Mouse (Mus musculus): ENCODE measurements around the gene Prnd. TPM values are rescaled to one million over a fixed set of nuclear protein-coding genes. Genes with fewer than 3 reads are reported as not detected.

The Prnd gene
- total and polyA plus RNA-seq, 3 experiments: 0.76 to 11.4 (median 5.6) TPM

GRCm38 (mm10) chr2:131993563-131994088 is 43.0 kb downstream of the Prnd start:
- dilution Hi-C loops (cut with MboI; ENCODE audit: extremely low pct_ligation_motif_present, extremely low pct_unique_long_range_greater_than_20kb, low sequenced_read_pairs) (no loop called here), in situ Hi-C loops (cut with MboI; ENCODE audit: low pct_ligation_motif_present, low pct_unique_long_range_greater_than_20kb, low sequenced_read_pairs) (no loop called here)
- Histone ChIP-seq H3K27me3 (replicated peaks) (no peaks in the 10 kb centered on the region), H3K4me3 (replicated peaks in 1 of 3; ENCODE audit: low read depth in 2 of 3, low read length in 2 of 3, poor library complexity in 1 of 3) (no peak overlapping the region), H3K27ac (ENCODE audit: insufficient read depth, low read depth) (no peak overlapping the region), H3K4me2 (ENCODE audit: insufficient read depth, low read depth, poor library complexity, severe bottlenecking) (no peak overlapping the region), H3K36me3 (replicated peaks in 1 of 2; ENCODE audit: control insufficient read depth in 1 of 2, insufficient read depth in 1 of 2, low read length in 1 of 2) (peaks cover 55 to 83% of the 10 kb centered on the region in 2 experiments), H3K9me3 (replicated peaks; ENCODE audit: low read length) (no peaks in the 10 kb centered on the region), H3K4me1 (ENCODE audit: control insufficient read depth in 1 of 2, insufficient read depth in 2 of 2) (peaks cover 19 to 68% of the 10 kb centered on the region in 2 experiments), H3K9ac (ENCODE audit: insufficient read depth, low read depth) (no peak overlapping the region), H3K79me2 (replicated peaks; ENCODE audit: control insufficient read depth, extremely low read depth, insufficient read depth, poor library complexity, severe bottlenecking) (no peaks in the 10 kb centered on the region; the same call in 1 of the 2 replicates)
- DNase-seq (ENCODE audit: extremely low read depth): no peak
- TF ChIP-seq IRF4 (IDR thresholded peaks at IDR 0.05; ENCODE audit: low read depth, low read length) (no peak), MAZ (IDR thresholded peaks at IDR 0.05; ENCODE audit: low read depth, low read length) (no peak), SIN3A (IDR thresholded peaks at IDR 0.05; ENCODE audit: low read length) (no peak), ZMIZ1 (IDR thresholded peaks at IDR 0.05; ENCODE audit: low read depth, low read length) (no peak), JUND (conservative IDR thresholded peaks at IDR 0.05; ENCODE audit: low read depth, low read length) (no peak), MYC (IDR thresholded peaks at IDR 0.05; ENCODE audit: low read depth, low read length) (no peak), USF1 (IDR thresholded peaks at IDR 0.05; ENCODE audit: low read depth, low read length) (no peak), JUN (IDR thresholded peaks at IDR 0.05; ENCODE audit: insufficient read depth, low read depth, low read length) (no peak), CTCF (conservative IDR thresholded peaks at IDR 0.05 in 1 of 2, IDR thresholded peaks at IDR 0.05 in 1 of 2; ENCODE audit: low read depth in 2 of 2, low read length in 2 of 2) (no peak), ZNF384 (IDR thresholded peaks at IDR 0.05; ENCODE audit: low read depth, low read length) (no peak), ZC3H11A (IDR thresholded peaks at IDR 0.05; ENCODE audit: low read depth, low read length) (no peak), TBP (conservative IDR thresholded peaks at IDR 0.05; ENCODE audit: low read depth, low read length) (no peak), RCOR1 (conservative IDR thresholded peaks at IDR 0.05; ENCODE audit: low read depth, low read length) (no peak), RAD21 (IDR thresholded peaks at IDR 0.05; ENCODE audit: low read depth, low read length) (no peak), KAT2A (IDR thresholded peaks at IDR 0.05; ENCODE audit: insufficient replicate concordance, low read length) (no peak), SMC3 (IDR thresholded peaks at IDR 0.05; ENCODE audit: low read depth, low read length) (no peak), POLR2A (IDR thresholded peaks at IDR 0.05; ENCODE audit: low read depth, low read length) (no peak), MAFK (IDR thresholded peaks at IDR 0.05; ENCODE audit: insufficient replicate concordance, low read length) (no peak)

GRCm38 (mm10) chr2:131994971-131995370 is 44.3 kb downstream of the Prnd start:
- no peak overlapping the region for H3K4me2 ChIP-seq (ENCODE audit: insufficient read depth, low read depth, poor library complexity, severe bottlenecking)
- H3K9me3 ChIP-seq (replicated peaks; ENCODE audit: low read length): no peaks in the 10 kb centered on the region
- no peak overlapping the region for H3K4me3 ChIP-seq (replicated peaks in 1 of 3; ENCODE audit: low read depth in 2 of 3, low read length in 2 of 3, poor library complexity in 1 of 3)
- H3K27me3 ChIP-seq (replicated peaks): no peaks in the 10 kb centered on the region
- no peak for DNase-seq (ENCODE audit: extremely low read depth)
- H3K4me1 ChIP-seq (ENCODE audit: control insufficient read depth in 1 of 2, insufficient read depth in 2 of 2): peaks cover 19 to 70% of the 10 kb centered on the region in 2 experiments
- no peak for TF ChIP-seq BHLHE40 (IDR thresholded peaks at IDR 0.05; ENCODE audit: low read depth, low read length)
- TF ChIP-seq E2F4 (IDR thresholded peaks at IDR 0.05; ENCODE audit: insufficient replicate concordance, low read depth, low read length): no peak
- TF ChIP-seq UBTF (IDR thresholded peaks at IDR 0.05; ENCODE audit: low read depth, low read length): no peak
- TF ChIP-seq POLR2AphosphoS2 (IDR thresholded peaks at IDR 0.05; ENCODE audit: low read depth, low read length): no peak
- no peak for TF ChIP-seq TCF12 (IDR thresholded peaks at IDR 0.05; ENCODE audit: low read depth, low read length)
- TF ChIP-seq JUND (conservative IDR thresholded peaks at IDR 0.05; ENCODE audit: low read depth, low read length): no peak
- no peak for TF ChIP-seq EP300 (IDR thresholded peaks at IDR 0.05; ENCODE audit: low read length)
- TF ChIP-seq POLR2A (IDR thresholded peaks at IDR 0.05; ENCODE audit: low read depth, low read length): no peak
- TF ChIP-seq KAT2A (IDR thresholded peaks at IDR 0.05; ENCODE audit: insufficient replicate concordance, low read length): no peak
- no peak for TF ChIP-seq ZMIZ1 (IDR thresholded peaks at IDR 0.05; ENCODE audit: low read depth, low read length)
- no peak for TF ChIP-seq JUN (IDR thresholded peaks at IDR 0.05; ENCODE audit: insufficient read depth, low read depth, low read length)
- no peak for TF ChIP-seq RCOR1 (conservative IDR thresholded peaks at IDR 0.05; ENCODE audit: low read depth, low read length)
- no peaks in the 10 kb centered on the region; the same call in 1 of the 2 replicates for H3K79me2 ChIP-seq (replicated peaks; ENCODE audit: control insufficient read depth, extremely low read depth, insufficient read depth, poor library complexity, severe bottlenecking)
- peaks cover 61 to 90% of the 10 kb centered on the region in 2 experiments for H3K36me3 ChIP-seq (replicated peaks in 1 of 2; ENCODE audit: control insufficient read depth in 1 of 2, insufficient read depth in 1 of 2, low read length in 1 of 2)
- H3K27ac ChIP-seq (ENCODE audit: insufficient read depth, low read depth): no peak overlapping the region; the same call in 1 of the 2 replicates
- dilution Hi-C loops (cut with MboI; ENCODE audit: extremely low pct_ligation_motif_present, extremely low pct_unique_long_range_greater_than_20kb, low sequenced_read_pairs) (no loop called here), in situ Hi-C loops (cut with MboI; ENCODE audit: low pct_ligation_motif_present, low pct_unique_long_range_greater_than_20kb, low sequenced_read_pairs) (no loop called here)
- no peak overlapping the region for H3K9ac ChIP-seq (ENCODE audit: insufficient read depth, low read depth)

Data from CH12.LX (cell line).